Mouse (Mus musculus): ENCODE data around the gene Cnn3.

- TF ChIP-seq CTCF (conservative IDR thresholded peaks at IDR 0.05; ENCODE audit: low read length) (no peak), NANOG (IDR thresholded peaks at IDR 0.05; ENCODE audit: borderline replicate concordance, low read length) (peak; percentile 67), POU5F1 (IDR thresholded peaks at IDR 0.05; ENCODE audit: borderline replicate concordance, low read length) (no peak)
These were observed 7.4 kb upstream of the Cnn3 start for GRCm38 (mm10) chr3:121418850-121419435.
